ENCODE assay signal across 8 mouse cellular contexts in genomic region chr1:93479476-93480083, GRCm38 (mm10). TPM values are rescaled to one million over a fixed set of nuclear protein-coding genes. Genes with fewer than 3 reads are reported as not detected.
DNase-seq lines count a peak whose midpoint lies in the region; ATAC-seq and TF ChIP-seq lines count a peak whose summit lies in the region.

No protein-coding gene starts in this region.

- H3K36me3 ChIP-seq in forebrain, embryonic 15.5 days: no peaks in the 10 kb centered on the region; the same call in 1 of the 2 replicates
- H3K36me3 ChIP-seq in kidney, embryonic 14.5 days (ENCODE audit: control insufficient read depth, insufficient read depth, low read length): no peaks in the 10 kb centered on the region
- peaks cover 3% of the 10 kb centered on the region; the same call in 1 of the 2 replicates for H3K36me3 ChIP-seq in small intestine, adult 2 months (ENCODE audit: control insufficient read depth, insufficient read depth, low read length)

- no peak for ATAC-seq in forebrain, embryonic 15.5 days (replicated peaks)
- no peak for ATAC-seq in kidney, embryonic 14.5 days (ENCODE audit: low FRiP score, low TSS enrichment)

- peak overlapping the region; percentile 91 for H3K27ac ChIP-seq in forebrain, embryonic 15.5 days (replicated peaks)
- peak overlapping the region; percentile 93 for H3K27ac ChIP-seq in kidney, embryonic 14.5 days (ENCODE audit: low read depth, low read length)
- peak overlapping the region; percentile 92 for H3K27ac ChIP-seq in small intestine, adult 2 months (ENCODE audit: insufficient read depth, low read depth, low read length)

- 6% methylated on average over 23 of the region's 23 CpGs for WGBS in forebrain, embryonic 15.5 days
- WGBS in kidney, embryonic 14.5 days: 8% methylated on average over 23 of the region's 23 CpGs
- 3% methylated on average over 23 of the region's 23 CpGs for WGBS in small intestine, adult 2 months

- H3K9me3 ChIP-seq in forebrain, embryonic 15.5 days: no peaks in the 10 kb centered on the region
- H3K9me3 ChIP-seq in kidney, embryonic 14.5 days (ENCODE audit: control insufficient read depth, low read length): no peaks in the 10 kb centered on the region

- peak overlapping the region; percentile 85 for H3K4me3 ChIP-seq in forebrain, embryonic 15.5 days
- H3K4me3 ChIP-seq in kidney, embryonic 14.5 days (ENCODE audit: low read length): peak overlapping the region; percentile 86
- H3K4me3 ChIP-seq in small intestine, adult 2 months (ENCODE audit: low read depth, low read length): peak overlapping the region; percentile 89

- peaks cover 36% of the 10 kb centered on the region for H3K4me1 ChIP-seq in forebrain, embryonic 15.5 days
- H3K4me1 ChIP-seq in kidney, embryonic 14.5 days (ENCODE audit: control insufficient read depth, insufficient read depth, low read length): peaks cover 10% of the 10 kb centered on the region
- no peaks in the 10 kb centered on the region for H3K4me1 ChIP-seq in small intestine, adult 2 months (ENCODE audit: control insufficient read depth, insufficient read depth, insufficient read length, low read length)

- DNase-seq in embryo, embryonic 10.5 days (ENCODE audit: low spot score): peak; percentile 59
- DNase-seq in embryo, embryonic 9.5 days (ENCODE audit: extremely low spot score): no peak
- DNase-seq in urinary bladder, postnatal 14 days (ENCODE audit: low spot score): peak; percentile 12
- no peak for DNase-seq in urinary bladder, postnatal 10 days (ENCODE audit: low spot score)
- DNase-seq in lung, postnatal 10 days: peak; percentile 35

- peak overlapping the region; percentile 77 for H3K9ac ChIP-seq in forebrain, embryonic 15.5 days (replicated peaks)
- peak overlapping the region; percentile 94 for H3K9ac ChIP-seq in kidney, embryonic 14.5 days (ENCODE audit: low read depth, low read length)

- H3K27me3 ChIP-seq in forebrain, embryonic 15.5 days: no peaks in the 10 kb centered on the region
- no peaks in the 10 kb centered on the region for H3K27me3 ChIP-seq in kidney, embryonic 14.5 days (ENCODE audit: control insufficient read depth, insufficient read depth, low read length)
- no peaks in the 10 kb centered on the region for H3K27me3 ChIP-seq in small intestine, adult 2 months (ENCODE audit: control insufficient read depth, insufficient read depth, low read length)

- TF ChIP-seq POLR2A in small intestine, adult 2 months (IDR thresholded peaks at IDR 0.05; ENCODE audit: low read depth, low read length): 0 out of 2 replicates have a peak, but pooled peaks have one; percentile 9

- TF ChIP-seq CTCF in small intestine, adult 2 months (IDR thresholded peaks at IDR 0.05; ENCODE audit: extremely low read depth, insufficient read length, insufficient replicate concordance, low read depth, low read length): no peak

- H3K4me2 ChIP-seq in forebrain, embryonic 15.5 days (replicated peaks): peak overlapping the region; percentile 64
- H3K4me2 ChIP-seq in kidney, embryonic 14.5 days (replicated peaks; ENCODE audit: low read depth, low read length): peak overlapping the region; percentile 57

RNA-seq across cellular contexts. Expression of gene Hdlbp, which starts 1.0 kb away (rescaled TPM):
- 61.1 and 66.5 TPM in 2 replicates for polyA plus RNA-seq in forebrain, embryonic 15.5 days (2015; fragmentation: Nextera tagmentation; extraction: Ambion mirVana)
- polyA plus RNA-seq in kidney, embryonic 14.5 days (2014; fragmentation: Nextera tagmentation; extraction: Ambion mirVana): 128 and 161 TPM in 2 replicates
- polyA plus RNA-seq in small intestine, adult 2 months (2012; rRNA removed): 29.9 and 54.9 TPM in 2 replicates

RNA-seq across cellular contexts. Expression of gene Farp2, which starts 32.3 kb away (rescaled TPM):
- 3.2 and 4.3 TPM in 2 replicates for polyA plus RNA-seq in forebrain, embryonic 15.5 days (2015; fragmentation: Nextera tagmentation; extraction: Ambion mirVana)
- 6.2 and 7.5 TPM in 2 replicates for polyA plus RNA-seq in kidney, embryonic 14.5 days (2014; fragmentation: Nextera tagmentation; extraction: Ambion mirVana)
- 4.7 and 13.6 TPM in 2 replicates for polyA plus RNA-seq in small intestine, adult 2 months (2012; rRNA removed)

Comparison
In these comparisons a context has a peak if more than half of its experiments do, and no peak if none do; other contexts are left out.
1. DNase-seq: peak in embryo, embryonic 10.5 days (single experiment), urinary bladder, postnatal 14 days (single experiment) and lung, postnatal 10 days (single experiment); none in embryo, embryonic 9.5 days (single experiment) and urinary bladder, postnatal 10 days (single experiment).
2. Peak in every context shown above with its lines, with median percentiles within 50 percentile points of each other: H3K27ac ChIP-seq and H3K4me3 ChIP-seq.